8 mouse cellular contexts compared by ENCODE assay signal in the genomic region with DNA sequence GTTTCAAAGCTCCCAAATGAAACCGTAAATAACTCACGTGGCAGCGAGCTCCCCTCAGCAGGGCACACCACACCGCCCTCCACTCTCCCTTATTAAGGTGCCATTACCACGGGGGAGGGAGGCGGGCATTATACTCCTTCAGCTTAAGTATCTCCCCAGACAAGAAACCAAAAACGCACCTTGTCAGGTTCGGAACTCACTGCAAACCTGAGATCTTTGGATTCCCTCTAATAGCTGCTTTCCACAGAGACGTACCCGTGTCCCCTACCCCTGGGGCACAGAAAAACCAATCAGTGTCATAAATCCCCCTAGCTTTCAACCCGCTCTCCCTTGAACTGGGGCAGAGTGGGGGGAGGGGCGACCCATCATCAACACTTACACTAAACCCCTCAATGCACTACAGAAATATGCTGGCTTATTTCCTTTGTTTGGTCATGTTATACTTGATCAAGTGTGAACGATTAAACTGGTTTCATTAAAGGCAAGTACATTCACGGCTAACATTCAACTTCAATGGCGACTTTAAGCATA. TPM values are rescaled to one million over a fixed set of nuclear protein-coding genes. Genes with fewer than 3 reads are reported as not detected.
DNase-seq lines count a peak whose midpoint lies in the region; ATAC-seq and TF ChIP-seq lines count a peak whose summit lies in the region.

No protein-coding gene starts in this region.

- ATAC-seq in limb, embryonic 14.5 days (ENCODE audit: low FRiP score, low read depth) = no peak
- ATAC-seq in stomach, embryonic 15.5 days (ENCODE audit: insufficient read depth, low FRiP score, low read depth) = no peak
- no peak for ATAC-seq in monocyte, adult 5-6 weeks (replicated peaks; ENCODE audit: insufficient number of reproducible peaks, low FRiP score, low TSS enrichment, poor library complexity, severe bottlenecking)

- DNase-seq in left cerebral cortex, postnatal 4 days = peak; percentile 31
- no peak for DNase-seq in left cerebral cortex, postnatal 14 days (ENCODE audit: low spot score in 2 of 2)
- peak; percentile 51 for DNase-seq in forebrain, embryonic 10.5 days (ENCODE audit: extremely low spot score, low spot score)
- DNase-seq in limb, embryonic 14.5 days (ENCODE audit: low spot score) = no peak
- no peak for DNase-seq in right cerebral cortex, postnatal 36 days (ENCODE audit: low spot score in 2 of 2)
- no peak for DNase-seq in urinary bladder, adult 2 months (ENCODE audit: low spot score)

- peak overlapping the region; percentile 34; the same call in 1 of the 2 replicates for H3K9ac ChIP-seq in limb, embryonic 14.5 days (ENCODE audit: low read depth, low read length, severe bottlenecking)
- H3K9ac ChIP-seq in stomach, embryonic 15.5 days = no peak overlapping the region

- no peaks in the 10 kb centered on the region for H3K36me3 ChIP-seq in forebrain, embryonic 10.5 days (replicated peaks)
- H3K36me3 ChIP-seq in limb, embryonic 14.5 days (ENCODE audit: control insufficient read depth, insufficient read depth, low read length) = no peaks in the 10 kb centered on the region
- no peaks in the 10 kb centered on the region for H3K36me3 ChIP-seq in stomach, embryonic 15.5 days

- peak overlapping the region; percentile 96 for H3K4me2 ChIP-seq in limb, embryonic 14.5 days (replicated peaks; ENCODE audit: low read depth, low read length, severe bottlenecking)
- H3K4me2 ChIP-seq in stomach, embryonic 15.5 days = peak overlapping the region; percentile 89

- under 1% methylated on average over 15 of the region's 15 CpGs for WGBS in forebrain, embryonic 10.5 days
- WGBS in limb, embryonic 14.5 days = 6% methylated on average over 15 of the region's 15 CpGs
- WGBS in stomach, embryonic 15.5 days = 27% methylated on average over 15 of the region's 15 CpGs

- TF ChIP-seq POLR2A in limb, embryonic 14.5 days (IDR thresholded peaks at IDR 0.05; ENCODE audit: borderline replicate concordance, extremely low read depth, insufficient read depth, insufficient read length) = no peak

- peak overlapping the region; percentile 98 for H3K4me3 ChIP-seq in forebrain, embryonic 10.5 days
- H3K4me3 ChIP-seq in limb, embryonic 14.5 days (replicated peaks; ENCODE audit: low read length) = peak overlapping the region; percentile 84
- H3K4me3 ChIP-seq in stomach, embryonic 15.5 days (replicated peaks) = peak overlapping the region; percentile 25

- peaks cover 4% of the 10 kb centered on the region for H3K27me3 ChIP-seq in forebrain, embryonic 10.5 days (ENCODE audit: poor library complexity, severe bottlenecking)
- H3K27me3 ChIP-seq in limb, embryonic 14.5 days (ENCODE audit: control insufficient read depth, insufficient read depth, low read length) = 0 out of 2 replicates have a peak, but pooled peaks cover 4% of the 10 kb centered on the region
- no peaks in the 10 kb centered on the region for H3K27me3 ChIP-seq in stomach, embryonic 15.5 days (replicated peaks)

- no peaks in the 10 kb centered on the region for H3K9me3 ChIP-seq in forebrain, embryonic 10.5 days
- H3K9me3 ChIP-seq in limb, embryonic 14.5 days (ENCODE audit: control insufficient read depth, low read length) = no peaks in the 10 kb centered on the region
- no peaks in the 10 kb centered on the region for H3K9me3 ChIP-seq in stomach, embryonic 15.5 days

- intact Hi-C loops in left cerebral cortex, postnatal 4 days (cut with DNase I) = no loop called here
- intact Hi-C loops in left cerebral cortex, postnatal 14 days (cut with DNase I) = loop anchor here (5.0 kb wide), 2 partner anchors 88 to 517 kb away; a partner anchor contains a TSS

- peaks cover 74% of the 10 kb centered on the region for H3K4me1 ChIP-seq in forebrain, embryonic 10.5 days
- H3K4me1 ChIP-seq in limb, embryonic 14.5 days (ENCODE audit: control insufficient read depth, insufficient read depth, low read length) = peaks cover 52% of the 10 kb centered on the region
- peaks cover 40% of the 10 kb centered on the region for H3K4me1 ChIP-seq in stomach, embryonic 15.5 days

- H3K27ac ChIP-seq in forebrain, embryonic 10.5 days = peak overlapping the region; percentile 98
- H3K27ac ChIP-seq in limb, embryonic 14.5 days (replicated peaks; ENCODE audit: low read depth, low read length) = no peak overlapping the region
- H3K27ac ChIP-seq in stomach, embryonic 15.5 days = peak overlapping the region; percentile 62; the same call in 1 of the 2 replicates

RNA-seq across cellular contexts. Expression of a gene that starts 2.9 kb away (rescaled TPM):
- total RNA-seq in left cerebral cortex, postnatal 4 days (2021) = 10 to 100 TPM; 35.8 to 40.8 TPM
- total RNA-seq in left cerebral cortex, postnatal 14 days (2021) = 10 to 100 TPM; 27.3 to 32.7 TPM
- polyA plus RNA-seq in forebrain, embryonic 10.5 days (2016; fragmentation: Nextera tagmentation; extraction: Ambion mirVana) = 55.7 and 61.4 TPM in 2 replicates
- polyA plus RNA-seq in limb, embryonic 14.5 days (2012; rRNA removed) = 133 and 149 TPM in 2 replicates
- 131 and 148 TPM in 2 replicates for polyA plus RNA-seq in limb, embryonic 14.5 days (2014; fragmentation: Nextera tagmentation; extraction: Ambion mirVana)
- polyA plus RNA-seq in stomach, embryonic 15.5 days (2015; fragmentation: Nextera tagmentation; extraction: Ambion mirVana) = 96.7 and 104 TPM in 2 replicates
- 80.2 and 89.9 TPM in 2 replicates for polyA plus RNA-seq in urinary bladder, adult 2 months (2012; rRNA removed)
- total RNA-seq in monocyte, adult 5-6 weeks (2017) = not detected in 3 replicates

RNA-seq across cellular contexts. Expression of a gene that starts 3.9 kb away (rescaled TPM):
- total RNA-seq in left cerebral cortex, postnatal 4 days (2021) = 10 to 100 TPM; 41.0 to 48.8 TPM
- total RNA-seq in left cerebral cortex, postnatal 14 days (2021) = 10 to 100 TPM; 26.0 to 26.2 TPM
- polyA plus RNA-seq in forebrain, embryonic 10.5 days (2016; fragmentation: Nextera tagmentation; extraction: Ambion mirVana) = 125 and 133 TPM in 2 replicates
- polyA plus RNA-seq in limb, embryonic 14.5 days (2012; rRNA removed) = 77.7 and 79.8 TPM in 2 replicates
- polyA plus RNA-seq in limb, embryonic 14.5 days (2014; fragmentation: Nextera tagmentation; extraction: Ambion mirVana) = 59.2 and 67.8 TPM in 2 replicates
- 87.8 and 91.4 TPM in 2 replicates for polyA plus RNA-seq in stomach, embryonic 15.5 days (2015; fragmentation: Nextera tagmentation; extraction: Ambion mirVana)
- polyA plus RNA-seq in urinary bladder, adult 2 months (2012; rRNA removed) = 83.1 and 99.4 TPM in 2 replicates
- total RNA-seq in monocyte, adult 5-6 weeks (2017) = 34.8 to 40.1 TPM (median 35.2 TPM) in 3 replicates

Comparison
In these comparisons a context has a peak if more than half of its experiments do, and no peak if none do; other contexts are left out.
1. DNase-seq: peak in left cerebral cortex, postnatal 4 days (single experiment) and forebrain, embryonic 10.5 days (single experiment); none in left cerebral cortex, postnatal 14 days (0 of 2), limb, embryonic 14.5 days (single experiment), right cerebral cortex, postnatal 36 days (0 of 2) and urinary bladder, adult 2 months (single experiment).
2. H3K4me3 ChIP-seq: peak in every context shown above with its lines; median percentile 98 in forebrain, embryonic 10.5 days; 84 in limb, embryonic 14.5 days; 25 in stomach, embryonic 15.5 days.